Mouse (Mus musculus): ENCODE data around the gene Men1.

- TF ChIP-seq CTCF (IDR thresholded peaks at IDR 0.05; ENCODE audit: control insufficient read depth, insufficient read depth, insufficient read length) (no peak), MYOD1 (IDR thresholded peaks at IDR 0.05; ENCODE audit: control insufficient read depth, insufficient read length, low read depth) (no peak), USF1 (IDR thresholded peaks at IDR 0.05; ENCODE audit: low read depth) (no peak), MYOG (IDR thresholded peaks at IDR 0.05; ENCODE audit: control insufficient read depth, extremely low read depth, insufficient read length) (no peak), CEBPB (IDR thresholded peaks at IDR 0.05; ENCODE audit: low read depth) (no peak), FOSL1 (IDR thresholded peaks at IDR 0.05; ENCODE audit: insufficient read depth, low read length, poor library complexity, severe bottlenecking) (no peak)
Measured at GRCm38 (mm10) chr19:6342276-6342933, 7.6 kb downstream of the Men1 start.
